10 mouse cellular contexts compared by ENCODE assay signal in genomic region chr1:119305315-119305976, GRCm38 (mm10).
DNase-seq lines count a peak whose midpoint lies in the region; ATAC-seq lines count a peak whose summit lies in the region.
"Had no signal": no experiment of that assay in that cellular context is flagged by ENCODE, and none has a peak within 500 bp of the region (broad histone marks: within the 10 kb centered on the region; RNA-seq: fewer than 3 reads in every experiment).

No protein-coding gene starts in this region.

- H3K36me3 ChIP-seq in kidney, embryonic 14.5 days (ENCODE audit: control insufficient read depth, insufficient read depth, low read length), result no peaks in the 10 kb centered on the region
- H3K36me3 ChIP-seq in embryonic facial prominence, embryonic 11.5 days (replicated peaks; ENCODE audit: control insufficient read depth, insufficient read depth, low read depth, low read length), result no peaks in the 10 kb centered on the region
- H3K36me3 ChIP-seq in liver, embryonic 11.5 days (ENCODE audit: control insufficient read depth, insufficient read depth, low read length), result no peaks in the 10 kb centered on the region
- no peaks in the 10 kb centered on the region for H3K36me3 ChIP-seq in neural tube, embryonic 14.5 days (ENCODE audit: control insufficient read depth, insufficient read depth, low read length)
- H3K36me3 ChIP-seq: heart, embryonic 15.5 days had no signal

- H3K4me2 ChIP-seq in kidney, embryonic 14.5 days (replicated peaks; ENCODE audit: low read depth, low read length), result no peak overlapping the region
- no peak overlapping the region for H3K4me2 ChIP-seq in embryonic facial prominence, embryonic 11.5 days (ENCODE audit: low read depth, low read length)
- H3K4me2 ChIP-seq in liver, embryonic 11.5 days, result no peak overlapping the region
- no peak overlapping the region for H3K4me2 ChIP-seq in neural tube, embryonic 14.5 days (ENCODE audit: low read depth, low read length)
- H3K4me2 ChIP-seq: heart, embryonic 15.5 days had no signal

- H3K9ac ChIP-seq in kidney, embryonic 14.5 days (ENCODE audit: low read depth, low read length), result no peak overlapping the region
- no peak overlapping the region for H3K9ac ChIP-seq in embryonic facial prominence, embryonic 11.5 days (replicated peaks; ENCODE audit: low read length)
- H3K9ac ChIP-seq in liver, embryonic 11.5 days (ENCODE audit: low read depth, low read length), result no peak overlapping the region
- no peak overlapping the region for H3K9ac ChIP-seq in neural tube, embryonic 14.5 days (replicated peaks; ENCODE audit: low read depth, low read length)
- H3K9ac ChIP-seq: heart, embryonic 15.5 days had no signal

- H3K27me3 ChIP-seq in kidney, embryonic 14.5 days (ENCODE audit: control insufficient read depth, insufficient read depth, low read length), result no peaks in the 10 kb centered on the region
- H3K27me3 ChIP-seq in embryonic facial prominence, embryonic 11.5 days (ENCODE audit: control insufficient read depth, insufficient read depth, low read length), result no peaks in the 10 kb centered on the region
- H3K27me3 ChIP-seq in liver, embryonic 11.5 days (replicated peaks; ENCODE audit: control insufficient read depth, insufficient read depth, low read length), result no peaks in the 10 kb centered on the region
- H3K27me3 ChIP-seq in neural tube, embryonic 14.5 days (ENCODE audit: control insufficient read depth, insufficient read depth, low read length), result no peaks in the 10 kb centered on the region
- H3K27me3 ChIP-seq: heart, embryonic 15.5 days had no signal

- no peaks in the 10 kb centered on the region for H3K9me3 ChIP-seq in kidney, embryonic 14.5 days (ENCODE audit: control insufficient read depth, low read length)
- no peaks in the 10 kb centered on the region for H3K9me3 ChIP-seq in embryonic facial prominence, embryonic 11.5 days (replicated peaks; ENCODE audit: control insufficient read depth, low read length)
- no peaks in the 10 kb centered on the region for H3K9me3 ChIP-seq in liver, embryonic 11.5 days (ENCODE audit: control insufficient read depth, low read length)
- H3K9me3 ChIP-seq in neural tube, embryonic 14.5 days (ENCODE audit: control insufficient read depth, low read length), result no peaks in the 10 kb centered on the region
- H3K9me3 ChIP-seq: heart, embryonic 15.5 days had no signal

- no peak overlapping the region for H3K27ac ChIP-seq in kidney, embryonic 14.5 days (ENCODE audit: low read depth, low read length)
- no peak overlapping the region for H3K27ac ChIP-seq in embryonic facial prominence, embryonic 11.5 days (replicated peaks; ENCODE audit: low read depth, low read length)
- H3K27ac ChIP-seq in liver, embryonic 11.5 days (ENCODE audit: low read depth, low read length), result no peak overlapping the region
- no peak overlapping the region for H3K27ac ChIP-seq in neural tube, embryonic 14.5 days (ENCODE audit: low read depth, low read length)
- H3K27ac ChIP-seq: heart, embryonic 15.5 days had no signal

- no peaks in the 10 kb centered on the region for H3K4me1 ChIP-seq in kidney, embryonic 14.5 days (ENCODE audit: control insufficient read depth, insufficient read depth, low read length)
- H3K4me1 ChIP-seq in embryonic facial prominence, embryonic 11.5 days (ENCODE audit: control insufficient read depth, insufficient read depth, low read length), result no peaks in the 10 kb centered on the region
- no peaks in the 10 kb centered on the region for H3K4me1 ChIP-seq in liver, embryonic 11.5 days (replicated peaks; ENCODE audit: control insufficient read depth, insufficient read depth, low read length)
- no peaks in the 10 kb centered on the region for H3K4me1 ChIP-seq in neural tube, embryonic 14.5 days (ENCODE audit: control insufficient read depth, insufficient read depth, low read length)

- WGBS in kidney, embryonic 14.5 days, result 13% methylated on average over 13 of the region's 13 CpGs
- 6% methylated on average over 13 of the region's 13 CpGs for WGBS in embryonic facial prominence, embryonic 11.5 days
- WGBS in liver, embryonic 11.5 days, result 21% methylated on average over 13 of the region's 13 CpGs
- WGBS in neural tube, embryonic 14.5 days, result 6% methylated on average over 13 of the region's 13 CpGs

- no peak overlapping the region for H3K4me3 ChIP-seq in kidney, embryonic 14.5 days (ENCODE audit: low read length)
- H3K4me3 ChIP-seq in embryonic facial prominence, embryonic 11.5 days (ENCODE audit: low read depth, low read length), result no peak overlapping the region
- no peak overlapping the region for H3K4me3 ChIP-seq in liver, embryonic 11.5 days (ENCODE audit: low read depth, low read length)
- H3K4me3 ChIP-seq in neural tube, embryonic 14.5 days (ENCODE audit: low read depth, low read length), result no peak overlapping the region
- H3K4me3 ChIP-seq: heart, embryonic 15.5 days had no signal

- 0 out of 2 replicates have a peak, but pooled peaks have one; percentile 25 for ATAC-seq in kidney, embryonic 14.5 days (ENCODE audit: low FRiP score, low TSS enrichment)
- ATAC-seq in embryonic facial prominence, embryonic 11.5 days (replicated peaks; ENCODE audit: insufficient number of reproducible peaks, low FRiP score, low TSS enrichment, low read depth), result peak; percentile 57; the same call in 1 of the 2 replicates
- ATAC-seq in liver, embryonic 11.5 days (replicated peaks; ENCODE audit: low FRiP score), result peak; percentile 62
- ATAC-seq in neural tube, embryonic 14.5 days (ENCODE audit: low read depth), result 0 out of 2 replicates have a peak, but pooled peaks have one; percentile 13

- DNase-seq in kidney, adult 18-20 months, result no peak
- DNase-seq in embryonic facial prominence, embryonic 11.5 days (ENCODE audit: low spot score), result peak; percentile 58
- peak; percentile 52 for DNase-seq in liver, embryonic 11.5 days (ENCODE audit: low spot score)
- DNase-seq in heart, adult 18-20 months, result no peak
- no peak for DNase-seq in adrenal gland, postnatal 10 days
- no peak for DNase-seq in adrenal gland, postnatal 36 days
- DNase-seq: cerebellum, adult 8-10 months had no signal

Comparison
In these comparisons a context has a peak if more than half of its experiments do, and no peak if none do; other contexts are left out.
1. DNase-seq: peak in embryonic facial prominence, embryonic 11.5 days (single experiment) and liver, embryonic 11.5 days (single experiment); none in kidney, adult 18-20 months (single experiment), heart, adult 18-20 months (0 of 2), adrenal gland, postnatal 10 days (single experiment) and adrenal gland, postnatal 36 days (0 of 2).
2. Peak in every context shown above with its lines, with median percentiles within 50 percentile points of each other: ATAC-seq.